Mouse (Mus musculus) thymus, postnatal 10 days (tissue): Measurements from ENCODE around the gene Hipk1.
"Not testable (repeated sequence)": the region's sequence is repeated elsewhere in the genome, so short reads cannot be mapped to it uniquely, and the experiment has no call there.

ENCODE experiments used
- DNase-seq, 2 experiments: peaks; one replicate each; pipeline ENCODE4 v3.0.0; 2021; ENCODE audit warnings: low spot score in 2 of 2

Hipk1 gene

DNA sequence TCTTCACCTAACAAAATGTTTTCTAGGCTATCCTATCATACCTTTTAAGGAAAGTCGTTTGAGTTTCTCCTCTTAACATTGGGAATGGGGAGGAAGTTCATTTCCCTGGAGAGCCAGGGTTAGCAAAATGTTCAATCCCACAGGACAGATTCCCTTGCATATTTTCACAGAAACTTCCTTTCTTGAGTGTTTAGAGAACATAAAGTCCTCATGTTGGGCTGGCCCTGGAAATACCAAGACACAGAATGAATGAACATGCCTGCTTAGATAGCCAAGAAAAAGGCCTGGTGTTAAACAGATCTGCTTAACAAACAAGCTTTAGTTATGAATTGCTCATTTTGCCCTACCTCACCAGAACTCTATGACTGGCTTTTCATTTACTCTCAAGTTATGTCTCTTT is 1.2 kb upstream of the Hipk1 start:
- no peak for DNase-seq

DNA sequence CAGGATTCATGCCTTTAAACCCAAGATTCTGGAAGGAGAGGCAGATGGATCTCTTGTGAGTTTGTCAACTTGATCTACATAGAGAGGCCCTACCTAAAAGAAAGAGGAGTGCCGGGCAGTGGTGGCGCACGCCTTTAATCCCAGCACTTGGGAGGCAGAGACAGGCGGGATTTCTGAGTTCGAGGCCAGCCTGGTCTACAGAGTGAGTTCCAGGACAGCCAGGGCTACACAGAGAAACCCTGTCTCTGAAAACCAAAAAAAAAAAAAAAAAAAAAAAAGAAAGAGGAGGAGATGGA is 696 bp upstream of the Hipk1 start:
- not testable (repeated sequence) for DNase-seq

DNA sequence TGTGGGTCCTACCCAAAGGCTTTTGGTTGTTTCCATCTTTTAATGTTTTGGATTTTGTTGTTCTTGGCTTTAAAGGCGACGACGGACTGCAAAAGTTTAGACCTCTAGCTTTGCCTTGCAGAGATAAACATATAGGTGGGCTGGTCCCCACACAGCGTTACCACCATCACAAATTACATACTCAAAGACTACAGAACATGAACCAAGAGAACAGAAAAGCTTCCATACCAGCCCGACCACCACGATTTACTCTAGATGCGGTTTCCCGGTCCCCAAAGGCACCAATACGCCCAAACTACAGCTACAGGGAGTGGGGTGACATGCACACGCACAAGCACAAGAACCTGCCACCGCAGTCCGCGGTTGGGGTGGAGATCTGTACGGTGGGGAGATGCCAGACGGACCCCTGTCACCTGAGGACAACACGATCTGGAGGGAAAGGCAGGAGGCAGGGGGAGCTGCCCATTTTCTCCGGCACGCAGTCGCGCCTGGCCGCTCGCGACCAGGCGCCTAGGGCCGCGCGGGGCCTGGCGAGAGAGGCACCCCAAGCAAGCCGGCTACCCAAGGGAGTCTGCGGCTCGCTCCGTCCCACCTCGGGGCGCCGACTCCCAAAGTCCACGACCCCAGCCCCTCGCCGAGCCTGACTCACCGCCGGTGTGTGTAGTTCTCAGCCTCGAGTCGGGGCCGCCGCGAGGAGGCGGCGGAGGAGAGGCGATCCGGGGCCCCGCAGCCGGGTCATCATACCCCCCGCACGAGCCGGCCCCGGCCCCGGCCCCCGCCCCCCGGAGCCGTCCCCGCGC is 817 bp downstream of the Hipk1 start:
- DNase-seq: peak in 1 of 2 experiments; percentile 44

DNA sequence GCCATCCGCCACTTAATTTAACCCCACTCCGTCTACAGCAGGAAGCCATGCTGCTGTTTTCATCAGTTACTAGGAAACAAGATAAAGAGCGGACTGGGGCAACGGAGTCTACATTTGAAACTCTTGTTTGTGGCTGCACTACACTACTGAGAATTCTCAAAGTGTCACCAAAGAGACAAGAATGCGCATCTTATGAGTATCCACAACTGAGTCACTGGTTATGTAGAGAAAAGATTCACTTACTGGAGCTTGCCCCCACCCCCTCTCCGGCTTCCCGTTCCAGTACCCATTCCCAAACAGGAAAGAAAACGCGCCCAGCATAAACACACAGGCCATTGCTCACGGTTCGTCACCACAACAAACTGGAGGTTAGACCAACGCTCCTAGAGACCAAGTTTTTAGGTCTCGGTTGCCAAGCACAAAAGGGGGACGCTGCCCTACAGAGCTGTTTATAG is 1.4 kb downstream of the Hipk1 start:
- DNase-seq: no peak

DNA sequence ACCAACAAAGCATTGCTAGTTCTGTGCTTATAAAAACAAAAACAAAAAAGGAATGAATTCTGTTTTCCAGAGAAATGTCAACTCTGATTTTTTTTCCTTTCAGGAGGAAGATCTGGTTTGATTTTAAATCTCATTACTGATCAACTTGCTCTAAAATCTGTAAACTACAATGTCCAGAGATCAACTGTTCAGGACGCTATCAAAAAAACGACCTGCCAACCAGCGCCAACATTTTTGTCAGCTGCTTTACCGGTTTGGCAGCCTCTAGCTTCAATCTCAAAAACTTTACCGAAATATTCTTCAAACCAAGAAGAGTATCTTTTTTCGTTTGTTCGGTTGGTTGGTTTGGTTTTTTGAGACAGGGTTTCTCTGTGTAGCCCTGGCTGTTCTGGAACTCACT is 2.3 kb downstream of the Hipk1 start:
- DNase-seq: no peak

DNA sequence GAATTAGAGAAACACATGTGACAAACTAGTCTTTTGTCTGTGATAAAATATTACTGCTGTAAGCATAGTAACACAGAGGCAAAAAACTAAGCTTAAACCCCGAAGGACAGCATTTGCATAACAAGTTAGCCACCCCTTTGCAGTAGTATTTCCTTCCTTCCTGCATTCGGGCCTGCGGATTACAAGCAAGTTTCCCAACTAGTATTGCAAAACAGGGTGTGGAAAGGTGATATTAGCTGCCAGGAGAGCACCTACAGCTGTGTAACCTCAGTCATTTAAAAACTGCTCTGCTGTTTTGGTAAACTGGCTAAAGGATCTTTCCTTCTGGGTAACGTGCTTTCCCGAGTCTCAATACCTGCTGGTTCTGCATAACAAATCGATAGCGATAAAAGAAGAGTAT is 4.1 kb downstream of the Hipk1 start:
- DNase-seq: no peak

DNA sequence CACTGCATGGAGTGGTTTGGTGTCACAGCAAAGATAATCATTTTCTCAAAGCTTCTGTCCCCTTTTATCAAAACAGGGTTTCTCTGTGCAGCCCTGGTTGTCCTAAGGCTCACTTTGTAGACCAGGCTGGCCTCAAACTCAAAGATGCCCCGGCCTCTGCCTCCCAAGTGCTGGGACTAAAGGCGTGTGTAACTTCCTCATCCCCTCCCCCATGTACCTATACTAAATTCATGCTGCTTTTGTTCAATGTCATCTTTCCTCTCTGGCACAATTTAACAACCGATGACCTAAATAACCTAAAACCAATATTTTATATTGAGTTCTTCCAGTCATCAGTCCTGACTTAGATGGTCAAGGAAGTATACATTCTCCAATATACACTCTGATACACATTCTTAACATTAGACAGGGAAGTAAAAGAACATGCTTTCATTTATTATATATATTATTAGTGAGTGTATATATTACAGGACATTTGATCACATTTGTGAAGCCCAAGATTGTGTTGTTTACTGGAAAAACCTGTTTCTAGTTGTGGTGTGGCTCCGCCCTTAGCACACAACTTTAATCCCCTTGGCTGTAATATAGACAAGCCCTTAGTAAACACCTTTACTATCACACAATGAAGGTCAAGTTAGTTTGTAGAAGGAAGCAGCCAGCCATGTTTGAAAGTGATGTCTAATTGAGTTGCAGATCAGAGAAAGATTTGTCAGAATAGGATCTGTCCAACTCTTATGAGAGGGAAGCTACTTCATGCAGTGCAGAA is 8.3 kb downstream of the Hipk1 start:
- DNase-seq: no peak

DNA sequence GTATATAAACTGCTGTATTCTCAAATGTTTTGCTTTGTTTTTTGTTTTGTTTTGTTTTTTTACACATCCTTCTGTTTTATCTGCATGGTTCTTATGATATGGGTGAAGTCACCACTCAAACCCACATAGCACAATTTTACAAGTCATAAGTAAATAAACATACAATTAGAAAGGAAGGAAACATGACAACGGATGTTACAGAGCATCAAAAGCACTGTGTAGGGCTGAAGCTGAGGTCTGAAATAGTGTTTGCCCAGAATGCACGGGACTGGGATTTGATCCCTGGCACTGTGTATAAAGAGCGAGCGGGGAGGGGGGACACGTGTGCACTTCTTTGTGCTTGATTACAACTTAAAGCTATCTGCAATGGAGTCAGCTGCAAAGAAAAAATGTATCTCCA is 10.6 kb downstream of the Hipk1 start:
- no peak for DNase-seq

DNA sequence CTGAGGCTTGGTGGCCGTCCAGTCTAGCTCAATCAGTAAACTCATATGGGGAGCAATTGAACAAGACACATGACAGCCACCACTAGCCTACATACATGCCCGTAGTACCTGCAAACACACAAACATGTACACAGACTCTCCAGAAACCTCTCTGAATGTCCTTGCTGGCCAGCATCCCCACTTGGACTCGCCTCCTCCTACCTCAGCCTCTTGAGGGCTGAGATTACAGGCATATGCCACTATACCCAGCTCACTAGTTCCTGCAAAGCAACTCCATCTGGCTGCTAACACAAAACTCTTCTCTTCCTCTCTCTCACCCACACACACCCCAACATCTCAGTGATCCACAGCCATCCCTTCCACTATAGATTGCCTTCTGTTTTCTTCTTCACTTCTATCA is 11.1 kb downstream of the Hipk1 start:
- no peak for DNase-seq

DNA sequence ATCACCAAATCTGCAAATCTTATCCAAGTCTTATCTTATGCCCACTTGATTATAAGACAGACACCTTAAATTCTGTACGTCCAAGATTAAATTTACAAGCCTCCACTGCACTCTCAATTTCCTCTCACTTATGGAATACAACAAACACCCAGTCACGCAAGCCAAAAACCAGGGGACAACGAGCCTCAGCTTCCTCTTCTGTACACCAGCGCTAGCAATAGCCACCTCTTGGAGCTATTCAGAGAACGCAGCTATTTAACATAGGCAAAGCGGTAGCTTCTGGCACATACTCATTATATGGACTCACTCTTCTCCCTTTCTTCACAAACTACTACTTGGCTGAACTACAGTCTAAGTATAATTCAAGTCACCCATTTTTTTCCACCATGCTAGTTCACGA is 12.2 kb downstream of the Hipk1 start:
- no peak for DNase-seq

DNA sequence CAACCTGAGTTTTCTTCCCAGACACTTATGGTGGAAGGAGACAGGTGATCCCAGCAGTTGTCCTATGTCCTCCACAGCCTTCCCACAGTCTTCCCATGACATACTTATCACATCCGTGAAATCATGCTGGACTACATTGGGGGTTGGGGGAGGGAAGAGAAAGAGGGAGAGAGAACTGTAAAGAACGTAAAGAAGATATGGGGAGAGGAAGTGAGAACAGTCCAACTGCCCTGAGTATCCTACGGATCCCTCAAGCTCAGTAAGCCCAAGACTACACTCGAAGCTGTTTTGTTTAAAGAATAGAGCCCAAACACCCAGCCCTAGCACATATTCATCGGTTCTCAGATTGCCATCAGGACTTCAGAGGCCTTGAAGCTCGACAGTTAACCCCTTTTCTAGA is 12.7 kb downstream of the Hipk1 start:
- DNase-seq: no peak

DNA sequence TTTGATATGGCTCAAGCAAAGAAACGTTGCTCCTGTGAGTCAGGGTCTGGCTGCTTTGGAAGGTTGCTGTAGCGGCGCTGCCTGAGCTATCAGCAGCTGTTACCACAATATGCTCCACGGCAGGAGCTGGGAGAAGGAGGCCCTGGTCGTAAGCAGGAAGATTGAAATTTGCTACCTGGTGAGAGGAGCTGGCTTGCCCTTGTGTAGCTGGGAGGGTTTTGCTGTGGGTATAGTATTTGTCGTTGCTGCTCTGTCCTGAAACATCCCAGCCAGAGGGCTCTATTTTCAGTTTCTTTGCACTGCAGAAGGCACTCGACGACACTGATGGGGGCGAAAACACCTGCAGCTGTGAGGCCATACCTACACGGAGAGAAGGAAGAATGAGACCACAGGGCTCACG is 13.4 kb downstream of the Hipk1 start:
- peak; percentile 59 to 61 for DNase-seq

DNA sequence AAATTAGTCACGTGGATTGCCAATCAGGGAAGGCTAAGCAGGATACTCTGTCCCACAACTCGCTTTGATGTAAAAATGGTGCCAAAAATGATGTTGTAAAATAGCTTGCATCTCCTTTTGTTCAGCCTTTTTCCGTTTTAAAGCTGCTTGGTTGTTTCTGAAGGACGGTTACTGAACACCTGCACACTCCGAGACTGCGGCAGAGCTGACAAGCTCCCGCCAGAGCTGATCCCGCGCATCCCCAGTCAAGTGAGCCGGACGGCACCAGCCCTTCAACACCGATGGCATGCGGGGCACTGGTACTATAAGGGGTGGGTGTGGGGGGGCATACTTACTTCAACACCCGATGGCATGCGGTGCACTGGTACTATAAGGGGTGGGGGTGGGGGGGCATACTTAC is 17.4 kb downstream of the Hipk1 start:
- peak; percentile 61 to 74 for DNase-seq

DNA sequence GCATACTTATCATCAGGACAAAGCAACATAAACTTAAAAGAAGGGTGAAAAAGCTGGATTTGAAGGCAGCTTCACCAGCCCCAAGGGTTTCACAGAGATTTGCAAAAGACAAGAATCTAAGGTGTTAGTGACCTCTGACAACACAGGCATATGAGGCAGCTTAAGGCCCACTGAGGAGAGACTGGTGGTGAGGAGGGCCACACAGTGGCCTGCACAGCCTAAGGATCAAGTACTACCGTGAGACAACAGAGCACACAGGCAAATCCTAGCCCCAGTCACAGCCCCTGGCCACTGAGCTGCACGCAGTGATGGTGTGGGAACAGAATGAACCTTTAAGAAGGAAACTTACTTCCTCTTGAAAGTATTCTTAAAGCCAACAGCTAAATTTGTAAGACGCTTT is 17.9 kb downstream of the Hipk1 start:
- DNase-seq: no peak

DNA sequence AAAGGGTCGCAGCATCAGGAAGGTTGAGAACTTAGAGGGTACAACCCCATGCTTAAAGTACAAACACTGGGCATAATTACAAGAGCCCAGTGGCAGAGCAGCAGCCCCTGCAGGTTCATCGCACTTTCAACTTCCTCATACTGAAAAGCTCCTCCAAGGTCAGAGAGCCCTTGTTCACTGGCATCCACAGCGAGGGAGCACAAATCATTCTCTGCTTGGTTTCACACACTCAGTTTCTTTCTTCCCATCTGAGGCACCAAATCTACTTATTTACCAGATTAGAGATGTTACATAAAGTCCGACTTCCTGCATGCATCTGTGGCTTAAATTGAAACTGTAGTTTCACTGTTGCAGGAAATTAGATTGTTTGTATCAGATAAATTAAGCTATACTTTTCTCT is 18.5 kb downstream of the Hipk1 start:
- no peak for DNase-seq

DNA sequence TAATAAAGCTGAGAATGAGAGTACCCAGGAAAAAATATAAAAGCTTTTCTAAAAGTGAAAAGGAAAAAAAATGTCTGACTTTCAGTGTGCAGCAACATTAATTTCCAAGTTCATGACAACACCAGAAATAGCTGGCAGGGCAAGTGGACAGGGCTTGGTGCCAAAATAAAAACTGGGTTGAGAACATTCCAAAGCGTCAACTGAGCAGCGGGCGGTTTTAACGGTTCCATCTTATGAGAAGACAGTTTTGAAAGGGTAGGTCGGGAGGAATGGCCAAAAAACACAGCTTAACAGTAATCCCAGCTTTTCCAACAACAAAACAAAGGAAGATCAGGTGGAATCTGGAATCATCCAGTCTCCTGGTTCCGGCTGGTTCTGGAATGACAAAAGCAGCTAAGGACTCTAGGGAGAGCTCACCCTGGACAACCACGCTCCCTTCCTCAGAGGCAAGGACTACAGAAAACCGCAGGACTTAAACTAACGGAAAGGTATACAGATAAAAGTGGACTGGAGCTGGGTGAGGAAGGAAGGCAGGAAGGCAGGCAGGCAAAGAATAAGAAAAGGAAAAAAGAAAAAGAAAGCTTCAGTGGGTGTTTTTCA is 19.7 kb downstream of the Hipk1 start:
- DNase-seq: no peak

DNA sequence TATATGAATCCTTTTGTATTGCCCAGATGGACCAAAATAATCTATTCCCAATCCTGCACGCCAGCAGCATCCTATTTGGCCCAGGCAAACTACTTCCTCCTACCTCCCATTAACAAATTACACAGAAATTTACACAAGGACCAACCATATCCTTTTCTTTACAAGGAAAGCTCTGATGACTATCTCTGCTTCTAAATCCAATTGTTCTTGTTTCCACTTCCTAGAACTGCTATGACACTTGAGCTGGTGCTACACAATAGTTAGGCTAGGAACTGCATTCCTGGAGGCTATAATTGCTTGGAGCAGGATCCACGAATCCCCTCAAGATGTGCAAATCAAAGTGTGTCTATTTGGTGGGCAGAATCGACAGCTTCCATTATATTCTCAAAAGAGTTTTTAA is 24.6 kb downstream of the Hipk1 start:
- no peak for DNase-seq

DNA sequence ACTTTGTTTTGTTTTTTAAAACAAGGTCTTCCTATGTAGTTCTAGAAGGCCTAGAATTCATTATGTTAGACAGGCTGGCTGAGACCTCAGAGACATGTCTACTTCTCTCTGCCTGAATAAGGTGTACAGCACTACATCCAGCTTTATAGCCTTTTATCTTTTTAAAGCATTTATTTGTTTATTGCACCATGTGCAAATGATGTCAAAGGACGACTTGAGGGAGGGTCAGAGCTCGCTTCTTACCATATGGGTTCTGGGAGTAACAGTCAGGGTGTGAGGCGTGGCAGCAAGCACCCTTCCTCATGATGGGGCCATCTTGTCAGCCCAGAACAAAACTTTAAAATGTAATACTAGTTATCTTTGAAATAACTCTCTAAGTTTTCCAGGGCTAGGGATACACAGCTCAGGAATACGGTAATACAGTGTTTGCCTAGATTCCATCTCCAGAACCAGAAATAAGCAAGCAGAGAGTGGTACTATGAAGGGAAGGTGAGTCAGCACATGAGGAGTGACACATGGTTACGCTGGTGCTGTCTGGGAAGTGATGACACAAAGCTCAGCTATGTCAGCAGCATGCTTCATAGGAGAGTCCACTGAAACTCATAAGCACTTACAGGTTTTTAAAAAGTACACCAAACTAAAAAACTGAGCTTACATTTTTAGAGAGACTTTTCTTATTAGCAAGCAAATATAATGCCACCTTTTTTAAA is 31.9 kb downstream of the Hipk1 start:
- no peak for DNase-seq

DNA sequence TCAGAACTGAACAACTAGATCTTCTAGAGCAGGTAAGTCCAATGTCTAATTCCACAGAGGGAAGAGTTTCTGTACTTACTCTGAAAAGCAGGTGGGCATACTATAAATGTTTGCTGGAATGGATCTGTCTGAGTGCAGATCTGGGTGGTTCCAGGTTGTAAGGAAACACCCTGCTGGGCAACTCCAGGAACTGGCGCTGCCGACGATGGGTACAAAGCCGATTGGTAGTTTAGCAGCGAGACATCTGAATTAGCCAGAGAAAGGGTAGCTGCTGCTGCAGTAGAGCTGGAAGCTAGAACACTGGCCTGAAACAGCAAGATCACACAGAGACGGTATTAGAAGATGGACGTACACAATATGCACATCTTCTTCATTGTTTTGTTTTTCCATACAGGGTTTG is 32.9 kb downstream of the Hipk1 start:
- DNase-seq: no peak

DNA sequence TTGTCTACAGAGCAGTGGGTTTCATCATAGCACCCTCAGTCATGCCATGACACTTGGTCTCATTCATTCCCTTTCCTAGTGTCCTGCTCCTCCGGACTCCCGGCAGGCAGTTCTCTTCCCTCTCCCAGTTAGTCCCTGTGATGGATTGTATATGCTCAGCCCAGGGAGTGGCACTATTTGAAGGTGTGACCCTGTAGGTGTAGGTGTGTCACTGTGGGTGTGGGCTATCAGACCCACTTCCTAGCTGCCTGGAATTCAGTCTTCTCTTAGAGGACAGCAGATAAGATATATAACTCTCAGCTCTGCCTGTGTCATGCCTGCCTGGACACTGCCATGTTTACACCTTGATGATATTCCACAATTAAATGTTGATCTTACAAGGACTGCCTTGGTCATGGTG is 34.4 kb downstream of the Hipk1 start:
- no peak for DNase-seq

DNA sequence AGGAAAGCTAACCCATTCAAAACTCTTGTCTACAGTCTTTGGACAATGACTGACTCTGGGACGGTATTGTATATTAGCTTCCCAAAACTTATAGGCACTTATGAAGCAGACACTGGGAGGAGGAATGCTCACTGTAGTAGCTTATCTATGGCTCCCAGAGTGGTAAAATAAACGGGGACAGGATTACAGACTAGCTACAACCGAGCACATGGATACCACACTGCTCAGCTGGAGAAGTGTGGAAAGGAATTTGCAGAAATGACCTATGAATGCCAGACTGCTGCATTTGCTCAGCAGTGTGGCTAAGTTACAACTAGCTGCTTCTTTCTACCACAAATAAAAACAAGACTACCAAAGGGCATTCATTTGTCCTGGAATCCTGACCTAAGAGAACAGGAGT is 36.0 kb downstream of the Hipk1 start:
- DNase-seq: no peak

DNA sequence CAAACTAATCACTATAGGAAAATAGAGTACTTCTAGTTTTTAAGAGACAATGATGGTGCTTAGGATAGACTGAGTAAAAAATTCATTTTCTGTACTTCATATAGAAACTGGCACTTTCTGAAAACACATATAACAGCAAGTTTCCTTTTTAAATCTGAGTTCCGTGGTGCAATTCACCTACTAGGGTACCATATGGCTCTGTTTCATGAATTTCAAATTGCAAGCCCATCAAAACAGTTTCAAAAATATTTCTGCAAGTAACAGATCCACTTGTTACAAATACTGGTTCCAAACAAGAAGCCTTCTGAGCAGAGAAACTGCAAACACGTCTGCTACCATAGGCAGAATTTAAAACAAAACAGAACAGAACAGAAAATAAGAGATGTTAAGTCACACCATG is 39.8 kb downstream of the Hipk1 start:
- no peak for DNase-seq

DNA sequence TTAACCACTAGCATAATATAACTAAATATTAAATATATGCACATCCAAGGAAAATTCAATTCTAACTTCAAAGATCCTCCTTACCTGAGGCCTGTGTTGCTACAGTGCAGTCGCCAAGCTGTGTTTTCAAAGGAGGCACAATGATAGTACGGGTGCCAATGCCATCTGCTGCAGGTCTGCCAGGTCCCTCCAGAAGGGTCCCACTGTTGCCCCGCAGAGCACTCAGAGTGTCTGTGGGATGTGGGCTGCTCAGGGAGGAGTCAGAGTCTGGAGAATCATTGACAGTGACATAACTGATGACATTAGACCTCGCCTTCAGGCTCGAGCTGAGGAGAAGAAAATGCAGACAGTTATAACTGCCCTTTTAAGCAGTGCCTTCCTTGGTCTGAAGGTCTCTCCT is 44.7 kb downstream of the Hipk1 start:
- no peak for DNase-seq
